Comparison of ENCODE assay signal across 8 mouse cellular contexts in the genomic region with DNA sequence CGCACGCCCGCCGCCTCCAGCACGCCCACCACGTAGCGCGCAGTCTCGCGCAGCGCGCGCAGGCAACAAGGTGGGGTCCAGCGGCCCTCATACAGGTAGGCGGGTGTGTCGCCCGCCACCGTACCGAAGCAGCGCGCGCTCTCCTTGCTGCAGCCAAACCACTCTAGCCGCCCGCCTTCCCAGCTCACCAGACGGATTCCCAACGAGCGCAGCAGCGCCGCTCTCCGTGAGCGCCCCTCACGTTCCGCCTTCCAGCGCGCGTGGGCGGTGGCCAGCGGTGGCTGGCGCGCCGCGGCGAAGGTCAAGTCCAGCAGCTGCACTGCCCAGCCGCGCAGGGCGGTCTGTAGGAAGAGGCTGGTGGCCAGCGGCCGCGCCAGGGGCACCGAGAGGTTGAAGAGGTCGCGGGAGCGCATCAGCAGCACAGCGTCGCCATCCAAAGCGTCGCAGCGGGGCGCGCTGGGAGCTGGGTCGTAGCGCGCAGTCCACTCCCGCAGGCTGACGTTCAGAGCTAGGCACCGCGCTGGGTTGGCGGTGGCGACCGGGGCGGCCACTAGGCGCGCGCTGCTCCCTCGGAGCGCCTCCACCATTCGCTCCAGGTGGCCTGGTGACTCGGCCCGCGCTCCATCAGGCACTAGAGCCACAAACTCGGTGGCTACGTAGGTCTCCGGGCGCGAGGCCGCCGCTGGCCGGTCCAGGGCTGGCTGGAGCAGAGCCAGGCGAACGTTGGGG. TPM values are rescaled to one million over a fixed set of nuclear protein-coding genes. Genes with fewer than 3 reads are reported as not detected.
A peak's percentile ranks its signal among the peaks of the same experiment; 100 is the strongest.
DNase-seq lines count a peak whose midpoint lies in the region; ATAC-seq and TF ChIP-seq lines count a peak whose summit lies in the region.

No protein-coding gene starts in this region.

- peaks cover 10% of the 10 kb centered on the region for H3K4me1 ChIP-seq in kidney, postnatal 0 days (replicated peaks; ENCODE audit: insufficient read depth, low read length)
- peaks cover 43% of the 10 kb centered on the region for H3K4me1 ChIP-seq in embryonic facial prominence, embryonic 10.5 days
- H3K4me1 ChIP-seq in intestine, embryonic 15.5 days (replicated peaks): peaks cover 32% of the 10 kb centered on the region
- peaks cover 61% of the 10 kb centered on the region for H3K4me1 ChIP-seq in midbrain, embryonic 13.5 days (replicated peaks)

- peak; percentile 52; the same call in 1 of the 2 replicates for ATAC-seq in kidney, postnatal 0 days (replicated peaks; ENCODE audit: low FRiP score, low read depth)
- ATAC-seq in intestine, embryonic 15.5 days: peak; percentile 42
- peak; percentile 24 for ATAC-seq in midbrain, embryonic 13.5 days
- ATAC-seq in CD4-positive, CD25-positive, alpha-beta regulatory T cell, adult 4 months: no peak

- peak overlapping the region; percentile 25 for H3K4me3 ChIP-seq in kidney, postnatal 0 days (replicated peaks; ENCODE audit: low read depth, low read length)
- peak overlapping the region; percentile 64 for H3K4me3 ChIP-seq in embryonic facial prominence, embryonic 10.5 days
- peak overlapping the region; percentile 33 for H3K4me3 ChIP-seq in intestine, embryonic 15.5 days (replicated peaks)
- H3K4me3 ChIP-seq in midbrain, embryonic 13.5 days (replicated peaks): peak overlapping the region; percentile 53

- peaks cover 14% of the 10 kb centered on the region; the same call in 1 of the 2 replicates for H3K36me3 ChIP-seq in kidney, postnatal 0 days (ENCODE audit: insufficient read depth, low read length)
- peaks cover 67% of the 10 kb centered on the region for H3K36me3 ChIP-seq in embryonic facial prominence, embryonic 10.5 days (replicated peaks)
- peaks cover 14% of the 10 kb centered on the region for H3K36me3 ChIP-seq in intestine, embryonic 15.5 days
- peaks cover 25% of the 10 kb centered on the region for H3K36me3 ChIP-seq in midbrain, embryonic 13.5 days

- H3K4me2 ChIP-seq in kidney, postnatal 0 days (ENCODE audit: low read length): peak overlapping the region; percentile 74
- peak overlapping the region; percentile 72 for H3K4me2 ChIP-seq in intestine, embryonic 15.5 days (replicated peaks)
- peak overlapping the region; percentile 82 for H3K4me2 ChIP-seq in midbrain, embryonic 13.5 days (replicated peaks)

- 10% methylated on average over 89 of the region's 90 CpGs for WGBS in kidney, postnatal 0 days
- 4% methylated on average over 90 of the region's 90 CpGs for WGBS in embryonic facial prominence, embryonic 10.5 days
- WGBS in intestine, embryonic 15.5 days: 22% methylated on average over 90 of the region's 90 CpGs
- 3% methylated on average over 87 of the region's 90 CpGs for WGBS in midbrain, embryonic 13.5 days

- peak overlapping the region; percentile 48; the same call in 1 of the 2 replicates for H3K9ac ChIP-seq in kidney, postnatal 0 days (ENCODE audit: low read depth, low read length)
- peak overlapping the region; percentile 26; the same call in 1 of the 2 replicates for H3K9ac ChIP-seq in intestine, embryonic 15.5 days
- H3K9ac ChIP-seq in midbrain, embryonic 13.5 days (replicated peaks): peak overlapping the region; percentile 78

- peak; percentile 35; the same call in 1 of the 2 replicates for TF ChIP-seq CTCF in kidney, postnatal 0 days (IDR thresholded peaks at IDR 0.05; ENCODE audit: low read depth)

- DNase-seq in kidney, postnatal 0 days (ENCODE audit: low spot score): peak; percentile 64
- DNase-seq in kidney, adult 8-10 months: no peak
- DNase-seq in adrenal gland, postnatal 25 days: peak; percentile 44
- DNase-seq in embryonic facial prominence, embryonic 10.5 days (ENCODE audit: low spot score): peak; percentile 81
- DNase-seq in MN1 (ENCODE audit: low spot score): no peak

- H3K9me3 ChIP-seq in kidney, postnatal 0 days (replicated peaks; ENCODE audit: low read length): no peaks in the 10 kb centered on the region
- H3K9me3 ChIP-seq in embryonic facial prominence, embryonic 10.5 days: peaks cover 4% of the 10 kb centered on the region; the same call in 1 of the 2 replicates
- H3K9me3 ChIP-seq in intestine, embryonic 15.5 days: no peaks in the 10 kb centered on the region
- H3K9me3 ChIP-seq in midbrain, embryonic 13.5 days: no peaks in the 10 kb centered on the region

- no peaks in the 10 kb centered on the region for H3K27me3 ChIP-seq in kidney, postnatal 0 days (ENCODE audit: insufficient read depth, low read length)
- peaks cover 38% of the 10 kb centered on the region for H3K27me3 ChIP-seq in embryonic facial prominence, embryonic 10.5 days (replicated peaks; ENCODE audit: low read depth, poor library complexity, severe bottlenecking)
- peaks cover 11% of the 10 kb centered on the region; the same call in 1 of the 2 replicates for H3K27me3 ChIP-seq in intestine, embryonic 15.5 days (replicated peaks)
- H3K27me3 ChIP-seq in midbrain, embryonic 13.5 days: peaks cover 35% of the 10 kb centered on the region

- H3K27ac ChIP-seq in kidney, postnatal 0 days: no peak overlapping the region
- peak overlapping the region; percentile 73 for H3K27ac ChIP-seq in embryonic facial prominence, embryonic 10.5 days (replicated peaks)
- no peak overlapping the region for H3K27ac ChIP-seq in intestine, embryonic 15.5 days
- H3K27ac ChIP-seq in midbrain, embryonic 13.5 days: peak overlapping the region; percentile 92

RNA-seq across cellular contexts. Expression of gene Strn4, which starts 4.6 kb away (rescaled TPM):
- polyA plus RNA-seq in kidney, postnatal 0 days (2015; fragmentation: Nextera tagmentation; extraction: Ambion mirVana): 65.4 and 71.2 TPM in 2 replicates
- 73.7 and 116 TPM in 2 replicates for total RNA-seq in adrenal gland, postnatal 25 days (2021)
- polyA plus RNA-seq in embryonic facial prominence, embryonic 10.5 days (2016; fragmentation: Nextera tagmentation; extraction: Ambion mirVana): 129 and 131 TPM in 2 replicates
- polyA plus RNA-seq in intestine, embryonic 15.5 days (2015; fragmentation: Nextera tagmentation; extraction: Ambion mirVana): 77.3 and 85.5 TPM in 2 replicates
- 184 and 186 TPM in 2 replicates for polyA plus RNA-seq in midbrain, embryonic 13.5 days (2015; fragmentation: Nextera tagmentation; extraction: Ambion mirVana)
- polyA plus RNA-seq in CD4-positive, CD25-positive, alpha-beta regulatory T cell, adult 4 months (2017; shearing (Covaris generic)): 10 to 100 TPM; 19.2 TPM

RNA-seq across cellular contexts. Expression of gene Fkrp, which starts 5.4 kb away (rescaled TPM):
- polyA plus RNA-seq in kidney, postnatal 0 days (2015; fragmentation: Nextera tagmentation; extraction: Ambion mirVana): 31.0 and 32.0 TPM in 2 replicates
- 27.5 and 28.2 TPM in 2 replicates for total RNA-seq in adrenal gland, postnatal 25 days (2021)
- 26.1 and 28.5 TPM in 2 replicates for polyA plus RNA-seq in embryonic facial prominence, embryonic 10.5 days (2016; fragmentation: Nextera tagmentation; extraction: Ambion mirVana)
- polyA plus RNA-seq in intestine, embryonic 15.5 days (2015; fragmentation: Nextera tagmentation; extraction: Ambion mirVana): 25.1 and 25.6 TPM in 2 replicates
- polyA plus RNA-seq in midbrain, embryonic 13.5 days (2015; fragmentation: Nextera tagmentation; extraction: Ambion mirVana): 43.9 and 46.1 TPM in 2 replicates
- polyA plus RNA-seq in CD4-positive, CD25-positive, alpha-beta regulatory T cell, adult 4 months (2017; shearing (Covaris generic)): 10 to 100 TPM in 1 of 2 experiments, 1 to 10 TPM in 1; 6.8 to 11.2 TPM

RNA-seq across cellular contexts. Expression of gene Slc1a5, which starts 29.9 kb away (rescaled TPM):
- 49.0 and 55.8 TPM in 2 replicates for polyA plus RNA-seq in kidney, postnatal 0 days (2015; fragmentation: Nextera tagmentation; extraction: Ambion mirVana)
- 92.7 and 99.0 TPM in 2 replicates for total RNA-seq in adrenal gland, postnatal 25 days (2021)
- 37.3 and 40.5 TPM in 2 replicates for polyA plus RNA-seq in embryonic facial prominence, embryonic 10.5 days (2016; fragmentation: Nextera tagmentation; extraction: Ambion mirVana)
- polyA plus RNA-seq in intestine, embryonic 15.5 days (2015; fragmentation: Nextera tagmentation; extraction: Ambion mirVana): 61.8 and 64.0 TPM in 2 replicates
- polyA plus RNA-seq in midbrain, embryonic 13.5 days (2015; fragmentation: Nextera tagmentation; extraction: Ambion mirVana): 13.8 and 14.9 TPM in 2 replicates
- polyA plus RNA-seq in CD4-positive, CD25-positive, alpha-beta regulatory T cell, adult 4 months (2017; shearing (Covaris generic)): 100 to 1,000 TPM; 142 to 182 TPM

RNA-seq across cellular contexts. Expression of gene Prkd2, which starts 31.6 kb away (rescaled TPM):
- polyA plus RNA-seq in kidney, postnatal 0 days (2015; fragmentation: Nextera tagmentation; extraction: Ambion mirVana): 12.8 and 15.1 TPM in 2 replicates
- 17.5 and 23.9 TPM in 2 replicates for total RNA-seq in adrenal gland, postnatal 25 days (2021)
- 12.9 and 13.1 TPM in 2 replicates for polyA plus RNA-seq in embryonic facial prominence, embryonic 10.5 days (2016; fragmentation: Nextera tagmentation; extraction: Ambion mirVana)
- polyA plus RNA-seq in intestine, embryonic 15.5 days (2015; fragmentation: Nextera tagmentation; extraction: Ambion mirVana): 9.7 and 12.5 TPM in 2 replicates
- polyA plus RNA-seq in midbrain, embryonic 13.5 days (2015; fragmentation: Nextera tagmentation; extraction: Ambion mirVana): 6.4 and 6.6 TPM in 2 replicates
- polyA plus RNA-seq in CD4-positive, CD25-positive, alpha-beta regulatory T cell, adult 4 months (2017; shearing (Covaris generic)): 10 to 100 TPM; 57.3 to 60.0 TPM

Comparison
In these comparisons a context has a peak if more than half of its experiments do, and no peak if none do; other contexts are left out.
1. DNase-seq: peak in kidney, postnatal 0 days (single experiment), adrenal gland, postnatal 25 days (single experiment) and embryonic facial prominence, embryonic 10.5 days (single experiment); none in kidney, adult 8-10 months (0 of 2) and MN1 (single experiment).
2. H3K27ac ChIP-seq: peak in embryonic facial prominence, embryonic 10.5 days (single experiment) and midbrain, embryonic 13.5 days (single experiment); none in kidney, postnatal 0 days (single experiment) and intestine, embryonic 15.5 days (single experiment).
3. H3K9ac ChIP-seq: peak in every context shown above with its lines; median percentile 78 in midbrain, embryonic 13.5 days; 48 in kidney, postnatal 0 days; 26 in intestine, embryonic 15.5 days.
4. Peak in every context shown above with its lines, with median percentiles within 50 percentile points of each other: H3K4me2 ChIP-seq and H3K4me3 ChIP-seq.